Mouse (Mus musculus) C2C12 (cell line): ENCODE data around the gene Rpl37. TPM values are rescaled to one million over a fixed set of nuclear protein-coding genes. Genes with fewer than 3 reads are reported as not detected.
A peak's percentile ranks its signal among the peaks of the same experiment; 100 is the strongest.

ENCODE experiments used
- H3K27me3 ChIP-seq: one replicate; pipeline ENCODE4 v1.6.1; 2011; ENCODE audit not compliant: control insufficient read depth, insufficient read depth, insufficient read length
- H3K36me3 ChIP-seq: one replicate; pipeline ENCODE4 v1.6.1; 2011; ENCODE audit not compliant: control insufficient read depth, insufficient read depth
- H3K4me3 ChIP-seq: one replicate; pipeline ENCODE4 v1.5.1; 2011; ENCODE audit warnings: mild to moderate bottlenecking, control low read depth; ENCODE audit not compliant: poor library complexity, insufficient read depth, severe bottlenecking
- H3K79me2 ChIP-seq: one replicate; pipeline ENCODE4 v1.6.1; 2011; ENCODE audit not compliant: control insufficient read depth, insufficient read depth
- H3K79me3 ChIP-seq: one replicate; pipeline ENCODE4 v1.6.1; 2011; ENCODE audit warnings: low read depth, control low read depth
- H3ac ChIP-seq: one replicate; pipeline ENCODE3; 2011; ENCODE audit warnings: low read depth; ENCODE audit not compliant: control insufficient read depth, insufficient read length
- CEBPB ChIP-seq: IDR thresholded peaks from one replicate; pipeline ENCODE4 v1.6.1; 2011; ENCODE audit warnings: low read depth, mild to moderate bottlenecking, control low read depth, moderate library complexity
- CTCF ChIP-seq: IDR thresholded peaks from one replicate; pipeline ENCODE4 v1.5.1; 2011; ENCODE audit not compliant: control insufficient read depth, insufficient read depth, insufficient read length
- FOSL1 ChIP-seq: IDR thresholded peaks from one replicate; pipeline ENCODE4 v1.8.0; 2011; ENCODE audit warnings: mild to moderate bottlenecking, low read length; ENCODE audit not compliant: poor library complexity, insufficient read depth, severe bottlenecking
- MAX ChIP-seq: IDR thresholded peaks from one replicate; pipeline ENCODE4 v1.6.1; 2011; ENCODE audit warnings: mild to moderate bottlenecking, control low read depth
- MYOD1 ChIP-seq: IDR thresholded peaks from one replicate; pipeline ENCODE4 v1.6.1; 2011; ENCODE audit warnings: low read depth; ENCODE audit not compliant: control insufficient read depth, insufficient read length
- MYOG ChIP-seq: IDR thresholded peaks from one replicate; pipeline ENCODE4 v1.6.1; 2011; ENCODE audit not compliant: control insufficient read depth, insufficient read length; ENCODE audit errors: extremely low read depth
- USF1 ChIP-seq: IDR thresholded peaks from one replicate; pipeline ENCODE4 v1.6.1; 2011; ENCODE audit warnings: low read depth, mild to moderate bottlenecking, control low read depth, moderate library complexity
- long read RNA-seq, 2 experiments: library from polyadenylated mRNA; unstranded; transcript quantifications; one replicate each; pipeline ENCODE4 v2.0.0; 2019 to 2020
- polyA plus RNA-seq: library from polyadenylated mRNA; unstranded; fragments of >200 nt; fragmentation: generic; extraction: Trizol; gene quantifications from one replicate; pipeline ENCODE4 v1.2.1, GENCODE M21; 2012; ENCODE audit warnings: missing spikeins

The Rpl37 gene
- 4,450 TPM for polyA plus RNA-seq
- long read RNA-seq, experiment 1, transcript Rpl37-205 (3 exons, 925 nt), result minor isoform, 7 of 1,141 reads
- long read RNA-seq, experiment 1, transcript Rpl37-201 (4 exons, 835 nt), result major isoform, 1,072 of 1,141 reads
- long read RNA-seq, experiment 1, partial matches to known transcripts, result 1 of 1,141 reads
- long read RNA-seq, experiment 1, other reads (novel, unspliced or antisense), result 59 of 1,141 reads
- long read RNA-seq, experiment 2, transcript Rpl37-201 (4 exons, 835 nt), result major isoform, 487 of 497 reads
- long read RNA-seq, experiment 2, partial matches to known transcripts, result 3 of 497 reads
- long read RNA-seq, experiment 2, other reads (novel, unspliced or antisense), result 4 of 497 reads

GRCm38 (mm10) chr15:5116270-5117030 lies at the start of gene Rpl37:
TSS of gene Rpl37 (plus strand) at chr15:5116645.
- peak; percentile 92 for TF ChIP-seq CTCF
- peak; percentile 92 for TF ChIP-seq MAX
- TF ChIP-seq FOSL1, result no peak
- TF ChIP-seq CEBPB, result no peak
- no peak for TF ChIP-seq USF1
- no peak for TF ChIP-seq MYOG
- no peaks in the 10 kb centered on the region for H3K27me3 ChIP-seq
- peaks cover 66% of the 10 kb centered on the region for H3K79me2 ChIP-seq
- peak within 1 kb of the TSS; percentile 96 for H3ac ChIP-seq
- peaks cover 40% of the 10 kb centered on the region for H3K79me3 ChIP-seq
- H3K36me3 ChIP-seq, result peaks cover 47% of the 10 kb centered on the region
- peak within 1 kb of the TSS; percentile 93 for H3K4me3 ChIP-seq

GRCm38 (mm10) chr15:5068801-5069518 lies 47.5 kb upstream of the Rpl37 start:
- H3K79me2 ChIP-seq, result no peaks in the 10 kb centered on the region
- peak; percentile 50 for TF ChIP-seq CTCF
- TF ChIP-seq MYOG, result no peak
- no peak for TF ChIP-seq FOSL1
- no peak overlapping the region for H3K4me3 ChIP-seq
- H3K79me3 ChIP-seq, result no peaks in the 10 kb centered on the region
- H3K27me3 ChIP-seq, result no peaks in the 10 kb centered on the region
- H3ac ChIP-seq, result no peak overlapping the region
- no peaks in the 10 kb centered on the region for H3K36me3 ChIP-seq

- Histone ChIP-seq H3ac (no peak overlapping the region), H3K79me3 (no peaks in the 10 kb centered on the region)
- TF ChIP-seq MYOD1 (no peak), FOSL1 (no peak), CEBPB (no peak), MAX (no peak), CTCF (no peak), MYOG (no peak), USF1 (no peak)
These were observed 35.2 kb upstream of the Rpl37 start for GRCm38 (mm10) chr15:5081235-5081634.

DNA sequence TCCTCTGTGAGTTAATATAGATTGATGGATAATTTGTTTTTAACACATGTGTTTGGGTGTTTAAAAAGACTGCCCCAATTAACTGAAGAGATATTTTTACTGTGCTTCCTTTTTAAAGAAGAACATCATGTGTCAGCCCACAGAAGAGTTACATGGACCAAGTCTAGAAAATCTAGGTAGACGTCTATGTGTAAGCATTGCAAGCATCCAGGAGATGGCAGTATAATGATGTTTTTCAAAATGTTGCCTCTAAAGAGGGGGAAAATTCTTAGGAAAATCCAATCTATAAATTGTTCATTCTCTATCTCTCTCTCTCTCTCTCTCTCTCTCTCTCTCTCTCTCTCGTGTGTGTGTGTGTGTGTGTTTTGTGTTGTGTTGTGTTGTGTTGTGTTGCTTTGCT lies 30.3 kb upstream of the Rpl37 start:
- no peaks in the 10 kb centered on the region for H3K79me2 ChIP-seq
- no peak for TF ChIP-seq FOSL1
- TF ChIP-seq MYOD1, result no peak
- TF ChIP-seq MAX, result no peak
- no peaks in the 10 kb centered on the region for H3K27me3 ChIP-seq
- no peak overlapping the region for H3ac ChIP-seq
- H3K36me3 ChIP-seq, result no peaks in the 10 kb centered on the region
- H3K4me3 ChIP-seq, result no peak overlapping the region
- no peaks in the 10 kb centered on the region for H3K79me3 ChIP-seq

More at GRCm38 (mm10) chr15:5081235-5081634, 35.2 kb upstream of the Rpl37 start:
- Histone ChIP-seq H3K79me2 (no peaks in the 10 kb centered on the region), H3K4me3 (no peak overlapping the region), H3K27me3 (no peaks in the 10 kb centered on the region), H3K36me3 (no peaks in the 10 kb centered on the region)

DNA sequence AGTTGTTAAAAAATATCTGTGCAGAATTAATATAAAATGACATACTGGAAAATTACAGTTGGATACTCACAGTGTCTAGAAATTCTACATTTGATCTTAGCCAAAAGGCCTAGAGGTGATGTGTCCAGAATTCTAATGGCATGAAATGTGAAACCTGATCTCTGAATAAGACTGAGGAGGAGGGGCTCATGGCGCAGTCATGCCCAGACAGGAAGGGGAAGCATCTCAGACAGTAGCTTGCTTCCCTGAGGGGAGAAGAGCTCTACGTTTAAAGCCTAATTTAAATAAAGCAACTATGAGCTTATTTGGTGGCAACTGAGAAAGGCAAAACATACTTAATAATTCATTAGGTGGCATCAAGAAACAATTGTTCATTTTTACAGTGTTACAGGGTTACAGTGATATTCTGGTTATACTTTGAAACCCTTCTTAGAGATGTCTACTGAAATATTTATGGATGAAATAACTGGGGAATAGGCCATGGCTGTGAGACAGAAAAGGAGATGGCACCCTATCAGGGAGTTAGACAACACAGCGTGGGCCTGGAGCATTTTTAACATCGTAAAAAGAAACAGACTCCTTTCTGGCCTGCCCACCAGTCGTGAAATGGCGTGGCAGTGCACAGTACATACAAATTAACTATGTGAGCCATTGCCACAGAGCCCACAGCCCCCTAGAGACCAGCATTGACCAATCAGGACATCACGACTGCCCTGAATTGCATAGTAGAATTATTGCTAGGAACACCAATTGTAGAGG lies 27.4 kb upstream of the Rpl37 start:
- H3K79me3 ChIP-seq, result no peaks in the 10 kb centered on the region
- TF ChIP-seq CTCF (no peak), MYOG (no peak), CEBPB (no peak), MYOD1 (no peak), FOSL1 (no peak), MAX (no peak), USF1 (no peak)
- H3K27me3 ChIP-seq, result no peaks in the 10 kb centered on the region
- H3K79me2 ChIP-seq, result no peaks in the 10 kb centered on the region
- no peaks in the 10 kb centered on the region for H3K36me3 ChIP-seq
- no peak overlapping the region for H3K4me3 ChIP-seq
- H3ac ChIP-seq, result no peak overlapping the region
